22 mouse cellular contexts compared by ENCODE assay signal in genomic region chr5:5246534-5247175, GRCm38 (mm10).
DNase-seq lines count a peak whose midpoint lies in the region; ATAC-seq and TF ChIP-seq lines count a peak whose summit lies in the region.
"Had no signal": no experiment of that assay in that cellular context is flagged by ENCODE, and none has a peak within 500 bp of the region (broad histone marks: within the 10 kb centered on the region; RNA-seq: fewer than 3 reads in every experiment).

No protein-coding gene starts in this region.

- TF ChIP-seq CTCF in liver, embryonic 14.5 days (IDR thresholded peaks at IDR 0.05; ENCODE audit: low read depth): no peak

- DNase-seq in embryonic facial prominence, embryonic 11.5 days (ENCODE audit: low spot score): no peak
- no peak for DNase-seq in embryonic facial prominence, embryonic 10.5 days (ENCODE audit: low spot score)
- no peak for DNase-seq in liver, embryonic 14.5 days (ENCODE audit: low read depth in 3 of 3, low spot score in 3 of 3)
- no peak for DNase-seq in midbrain, embryonic 14.5 days
- no peak for DNase-seq in urinary bladder, postnatal 25 days (ENCODE audit: low spot score)
- DNase-seq in thymus, postnatal 10 days (ENCODE audit: low spot score in 2 of 2): no peak
- DNase-seq: adrenal gland, postnatal 10 days; cerebellum, adult 11 months; cerebellum, postnatal 10 days; embryo, embryonic 11 days; gastrocnemius, adult 2 months; heart, postnatal 14 days; kidney, adult 11 months; lung, postnatal 10 days; right cerebral cortex, postnatal 4 days had no signal

- H3K4me3 ChIP-seq in embryonic facial prominence, embryonic 11.5 days (ENCODE audit: low read depth, low read length): no peak overlapping the region
- H3K4me3 ChIP-seq in embryonic facial prominence, embryonic 10.5 days: no peak overlapping the region
- peak overlapping the region; percentile 57 for H3K4me3 ChIP-seq in megakaryocyte, embryonic 14.5 days (replicated peaks)
- H3K4me3 ChIP-seq in liver, embryonic 14.5 days (ENCODE audit: insufficient read depth in 1 of 2, low read depth in 2 of 2, low read length in 2 of 2): no peak overlapping the region
- no peak overlapping the region for H3K4me3 ChIP-seq in midbrain, embryonic 14.5 days (replicated peaks; ENCODE audit: low read depth, low read length)
- H3K4me3 ChIP-seq: forebrain, embryonic 12.5 days; gastrocnemius, adult 2 months; heart, embryonic 12.5 days had no signal

- no peak overlapping the region for H3K4me2 ChIP-seq in embryonic facial prominence, embryonic 11.5 days (ENCODE audit: low read depth, low read length)
- H3K4me2 ChIP-seq in liver, embryonic 14.5 days (ENCODE audit: low read depth): no peak overlapping the region
- H3K4me2 ChIP-seq in midbrain, embryonic 14.5 days (ENCODE audit: low read length): no peak overlapping the region
- H3K4me2 ChIP-seq: forebrain, embryonic 12.5 days; heart, embryonic 12.5 days had no signal

- 0 out of 2 replicates have a peak, but pooled peaks have one; percentile 29 for ATAC-seq in embryonic facial prominence, embryonic 11.5 days (replicated peaks; ENCODE audit: insufficient number of reproducible peaks, low FRiP score, low TSS enrichment, low read depth)
- no peak for ATAC-seq in megakaryocyte, adult 5-6 weeks (ENCODE audit: poor library complexity, severe bottlenecking)
- ATAC-seq in liver, embryonic 14.5 days (ENCODE audit: insufficient read depth): peak; percentile 80
- peak; percentile 20; the same call in 1 of the 2 replicates for ATAC-seq in midbrain, embryonic 14.5 days (ENCODE audit: low FRiP score, low TSS enrichment)
- ATAC-seq: activated CD4-positive, CD25-positive, alpha-beta regulatory T cell, adult 4 months; CD4-positive, CD25-positive, alpha-beta regulatory T cell, adult 4 months had no signal

- H3K9me3 ChIP-seq in embryonic facial prominence, embryonic 11.5 days (replicated peaks; ENCODE audit: control insufficient read depth, low read length): no peaks in the 10 kb centered on the region
- no peaks in the 10 kb centered on the region for H3K9me3 ChIP-seq in embryonic facial prominence, embryonic 10.5 days
- H3K9me3 ChIP-seq in megakaryocyte, embryonic 14.5 days: no peaks in the 10 kb centered on the region
- H3K9me3 ChIP-seq in liver, embryonic 14.5 days (ENCODE audit: control insufficient read depth, low read length): no peaks in the 10 kb centered on the region
- H3K9me3 ChIP-seq in midbrain, embryonic 14.5 days (ENCODE audit: control insufficient read depth, low read length): no peaks in the 10 kb centered on the region
- H3K9me3 ChIP-seq: forebrain, embryonic 12.5 days; heart, embryonic 12.5 days had no signal

- no peak overlapping the region for H3K27ac ChIP-seq in embryonic facial prominence, embryonic 11.5 days (replicated peaks; ENCODE audit: low read depth, low read length)
- no peak overlapping the region for H3K27ac ChIP-seq in embryonic facial prominence, embryonic 10.5 days (replicated peaks)
- H3K27ac ChIP-seq in liver, embryonic 14.5 days: no peak overlapping the region
- no peak overlapping the region for H3K27ac ChIP-seq in midbrain, embryonic 14.5 days (replicated peaks; ENCODE audit: low read depth, low read length)
- H3K27ac ChIP-seq: forebrain, embryonic 12.5 days; gastrocnemius, adult 2 months; kidney, postnatal 0 days had no signal

- no peaks in the 10 kb centered on the region for H3K4me1 ChIP-seq in embryonic facial prominence, embryonic 11.5 days (ENCODE audit: control insufficient read depth, insufficient read depth, low read length)
- no peaks in the 10 kb centered on the region for H3K4me1 ChIP-seq in embryonic facial prominence, embryonic 10.5 days
- no peaks in the 10 kb centered on the region for H3K4me1 ChIP-seq in megakaryocyte, embryonic 14.5 days
- peaks cover 0 to 7% of the 10 kb centered on the region in 2 experiments; a peak in 1 of 4 replicates for H3K4me1 ChIP-seq in liver, embryonic 14.5 days (replicated peaks; ENCODE audit: control insufficient read depth in 2 of 2, insufficient read depth in 2 of 2, low read length in 1 of 2)
- no peaks in the 10 kb centered on the region for H3K4me1 ChIP-seq in midbrain, embryonic 14.5 days (ENCODE audit: control insufficient read depth, insufficient read depth, low read length)
- H3K4me1 ChIP-seq: forebrain, embryonic 12.5 days had no signal

- no peaks in the 10 kb centered on the region for H3K36me3 ChIP-seq in embryonic facial prominence, embryonic 11.5 days (replicated peaks; ENCODE audit: control insufficient read depth, insufficient read depth, low read depth, low read length)
- H3K36me3 ChIP-seq in embryonic facial prominence, embryonic 10.5 days (replicated peaks): peaks cover 7% of the 10 kb centered on the region; the same call in 1 of the 2 replicates
- H3K36me3 ChIP-seq in megakaryocyte, embryonic 14.5 days (replicated peaks; ENCODE audit: low read length): no peaks in the 10 kb centered on the region
- H3K36me3 ChIP-seq in liver, embryonic 14.5 days (replicated peaks; ENCODE audit: control insufficient read depth, insufficient read depth, low read depth): no peaks in the 10 kb centered on the region
- H3K36me3 ChIP-seq in midbrain, embryonic 14.5 days (ENCODE audit: control insufficient read depth, insufficient read depth, low read length): no peaks in the 10 kb centered on the region; the same call in 1 of the 2 replicates

- TF ChIP-seq EP300 in liver, embryonic 14.5 days (IDR thresholded peaks at IDR 0.05; ENCODE audit: low read depth): no peak

- WGBS in embryonic facial prominence, embryonic 11.5 days: 76% methylated on average over 2 of the region's 2 CpGs
- 85% methylated on average over 2 of the region's 2 CpGs for WGBS in embryonic facial prominence, embryonic 10.5 days
- 66% methylated on average over 2 of the region's 2 CpGs for WGBS in liver, embryonic 14.5 days (ENCODE audit: insufficient replicate concordance)
- 89% methylated on average over 2 of the region's 2 CpGs for WGBS in midbrain, embryonic 14.5 days

- H3K27me3 ChIP-seq in embryonic facial prominence, embryonic 11.5 days (ENCODE audit: control insufficient read depth, insufficient read depth, low read length): no peaks in the 10 kb centered on the region
- H3K27me3 ChIP-seq in embryonic facial prominence, embryonic 10.5 days (replicated peaks; ENCODE audit: low read depth, poor library complexity, severe bottlenecking): no peaks in the 10 kb centered on the region
- H3K27me3 ChIP-seq in megakaryocyte, embryonic 14.5 days (replicated peaks): no peaks in the 10 kb centered on the region
- H3K27me3 ChIP-seq in liver, embryonic 14.5 days (ENCODE audit: control insufficient read depth, insufficient read depth, low read length): no peaks in the 10 kb centered on the region
- no peaks in the 10 kb centered on the region for H3K27me3 ChIP-seq in midbrain, embryonic 14.5 days (ENCODE audit: control insufficient read depth, insufficient read depth, low read length)
- H3K27me3 ChIP-seq: forebrain, embryonic 12.5 days; heart, embryonic 12.5 days had no signal

- H3K9ac ChIP-seq in embryonic facial prominence, embryonic 11.5 days (replicated peaks; ENCODE audit: low read length): no peak overlapping the region
- H3K9ac ChIP-seq in liver, embryonic 14.5 days (replicated peaks): no peak overlapping the region
- no peak overlapping the region for H3K9ac ChIP-seq in midbrain, embryonic 14.5 days (replicated peaks; ENCODE audit: low read length)
- H3K9ac ChIP-seq: forebrain, embryonic 12.5 days; heart, embryonic 12.5 days had no signal
